Mouse (Mus musculus) myocyte (in vitro differentiated cells): ENCODE data around the gene Spem2.

ENCODE experiments used
- CEBPB ChIP-seq: IDR thresholded peaks from 2 replicates; pipeline ENCODE4 v1.6.1; 2011; ENCODE audit warnings: mild to moderate bottlenecking, moderate library complexity; ENCODE audit not compliant: poor library complexity, insufficient read depth, severe bottlenecking
- E2F4 ChIP-seq: IDR thresholded peaks from one replicate; pipeline ENCODE4 v1.6.1; 2011; ENCODE audit warnings: mild to moderate bottlenecking, control low read depth, moderate library complexity; ENCODE audit not compliant: insufficient read depth
- MAX ChIP-seq: IDR thresholded peaks from one replicate; pipeline ENCODE4 v1.6.1; 2011; ENCODE audit warnings: low read depth, mild to moderate bottlenecking, control low read depth
- MYOD1 ChIP-seq, 3 experiments: IDR thresholded peaks; one replicate each; pipeline ENCODE4 v1.6.1; 2011; ENCODE audit warnings: control low read depth in 2 of 3, low read depth in 2 of 3, mild to moderate bottlenecking in 2 of 3, moderate library complexity in 1 of 3; ENCODE audit not compliant: insufficient read length in 2 of 3, control insufficient read depth in 1 of 3
- MYOG ChIP-seq, 3 experiments: IDR thresholded peaks; one replicate each; pipeline ENCODE4 v1.6.1; 2011; ENCODE audit warnings: control low read depth in 2 of 3, low read depth in 2 of 3, mild to moderate bottlenecking in 2 of 3; ENCODE audit not compliant: insufficient read length in 2 of 3, control insufficient read depth in 1 of 3, insufficient read depth in 1 of 3
- POLR2A ChIP-seq: IDR thresholded peaks from one replicate; pipeline ENCODE4 v1.6.1; 2011; ENCODE audit warnings: low read depth, mild to moderate bottlenecking, control low read depth, moderate library complexity; ENCODE audit not compliant: insufficient read length
- POLR2AphosphoS2 ChIP-seq: IDR thresholded peaks from one replicate; pipeline ENCODE4 v1.6.1; 2011; ENCODE audit warnings: low read depth, control low read depth; ENCODE audit not compliant: insufficient read length
- REST ChIP-seq: IDR thresholded peaks from one replicate; pipeline ENCODE4 v1.6.1; 2011; ENCODE audit warnings: mild to moderate bottlenecking, control low read depth, moderate library complexity; ENCODE audit not compliant: insufficient read depth, insufficient read length
- SRF ChIP-seq: IDR thresholded peaks from one replicate; pipeline ENCODE4 v1.6.1; 2011; ENCODE audit warnings: low read depth; ENCODE audit not compliant: control insufficient read depth, insufficient read length
- TCF12 ChIP-seq: IDR thresholded peaks from one replicate; pipeline ENCODE4 v1.6.1; 2011; ENCODE audit warnings: mild to moderate bottlenecking, control low read depth; ENCODE audit not compliant: poor library complexity, insufficient read depth, severe bottlenecking
- TCF3 ChIP-seq: IDR thresholded peaks from one replicate; pipeline ENCODE4 v1.6.1; 2011; ENCODE audit warnings: low read depth, control low read depth; ENCODE audit not compliant: insufficient read length
- USF1 ChIP-seq: IDR thresholded peaks from one replicate; pipeline ENCODE4 v1.6.1; 2011; ENCODE audit warnings: low read depth, mild to moderate bottlenecking, control low read depth, moderate library complexity

GRCm38 (mm10) chr11:69834001-69834549, 15.8 kb upstream of the Spem2 start:
- TF ChIP-seq MYOG (IDR thresholded peaks at IDR 0.05; ENCODE audit: control insufficient read depth in 1 of 3, insufficient read depth in 1 of 3, insufficient read length in 2 of 3, low read depth in 2 of 3) (no peak), POLR2AphosphoS2 (no peak), POLR2A (no peak), E2F4 (no peak), USF1 (no peak), CEBPB (no peak), TCF12 (no peak), MAX (no peak), SRF (no peak), REST (no peak), MYOD1 (IDR thresholded peaks at IDR 0.05; ENCODE audit: control insufficient read depth in 1 of 3, insufficient read length in 2 of 3, low read depth in 2 of 3) (no peak), TCF3 (no peak)
